Mouse (Mus musculus): ENCODE results near the gene Pus10. TPM values are rescaled to one million over a fixed set of nuclear protein-coding genes. Genes with fewer than 3 reads are reported as not detected.

Pus10 gene
- polyA plus RNA-seq, 1 experiment: 0.21 TPM

- no peak overlapping the region for H3K4me3 ChIP-seq (replicated peaks)
- no peaks in the 10 kb centered on the region for H3K9me3 ChIP-seq (ENCODE audit: control insufficient read depth, low read length)
- no peak for TF ChIP-seq TAL1 (IDR thresholded peaks at IDR 0.05; ENCODE audit: low read length)
- TF ChIP-seq GATA1 (IDR thresholded peaks at IDR 0.05; ENCODE audit: low read length): no peak
- H3K27me3 ChIP-seq (ENCODE audit: control insufficient read depth): no peaks in the 10 kb centered on the region
- H3K36me3 ChIP-seq (ENCODE audit: control insufficient read depth): peaks cover 82% of the 10 kb centered on the region
- H3K4me1 ChIP-seq (ENCODE audit: control insufficient read depth): no peaks in the 10 kb centered on the region
Measured at GRCm38 (mm10) chr11:23712299-23712698, 46.8 kb downstream of the Pus10 start.

GRCm38 (mm10) chr11:23718856-23719255 lies 53.4 kb downstream of the Pus10 start:
- H3K36me3 ChIP-seq (ENCODE audit: control insufficient read depth): peaks cover 74% of the 10 kb centered on the region
- no peaks in the 10 kb centered on the region for H3K9me3 ChIP-seq (ENCODE audit: control insufficient read depth, low read length)
- peaks cover 8% of the 10 kb centered on the region for H3K4me1 ChIP-seq (ENCODE audit: control insufficient read depth)
- no peak overlapping the region for H3K4me3 ChIP-seq (replicated peaks)
- TF ChIP-seq TAL1 (IDR thresholded peaks at IDR 0.05; ENCODE audit: low read length) (no peak), GATA1 (IDR thresholded peaks at IDR 0.05; ENCODE audit: low read length) (no peak)
- no peaks in the 10 kb centered on the region for H3K27me3 ChIP-seq (ENCODE audit: control insufficient read depth)

GRCm38 (mm10) chr11:23719825-23720224 lies 54.4 kb downstream of the Pus10 start:
- Histone ChIP-seq H3K36me3 (ENCODE audit: control insufficient read depth) (peaks cover 71% of the 10 kb centered on the region), H3K27me3 (ENCODE audit: control insufficient read depth) (no peaks in the 10 kb centered on the region), H3K4me3 (replicated peaks) (no peak overlapping the region), H3K9me3 (ENCODE audit: control insufficient read depth, low read length) (no peaks in the 10 kb centered on the region), H3K4me1 (ENCODE audit: control insufficient read depth) (peaks cover 8% of the 10 kb centered on the region)
- TF ChIP-seq TAL1 (IDR thresholded peaks at IDR 0.05; ENCODE audit: low read length) (no peak), GATA1 (IDR thresholded peaks at IDR 0.05; ENCODE audit: low read length) (no peak)

- no peak overlapping the region for H3K4me3 ChIP-seq (replicated peaks)
- peaks cover 8% of the 10 kb centered on the region for H3K4me1 ChIP-seq (ENCODE audit: control insufficient read depth)
- H3K27me3 ChIP-seq (ENCODE audit: control insufficient read depth): no peaks in the 10 kb centered on the region
- no peaks in the 10 kb centered on the region for H3K9me3 ChIP-seq (ENCODE audit: control insufficient read depth, low read length)
- TF ChIP-seq TAL1 (IDR thresholded peaks at IDR 0.05; ENCODE audit: low read length) (no peak), GATA1 (IDR thresholded peaks at IDR 0.05; ENCODE audit: low read length) (no peak)
- peaks cover 69% of the 10 kb centered on the region for H3K36me3 ChIP-seq (ENCODE audit: control insufficient read depth)
Measured at GRCm38 (mm10) chr11:23722326-23722725, 56.9 kb downstream of the Pus10 start.

GRCm38 (mm10) chr11:23725850-23726249 lies 60.4 kb downstream of the Pus10 start:
- no peak for TF ChIP-seq TAL1 (IDR thresholded peaks at IDR 0.05; ENCODE audit: low read length)
- no peak for TF ChIP-seq GATA1 (IDR thresholded peaks at IDR 0.05; ENCODE audit: low read length)
- Histone ChIP-seq H3K36me3 (ENCODE audit: control insufficient read depth) (peaks cover 66% of the 10 kb centered on the region), H3K4me3 (replicated peaks) (no peak overlapping the region), H3K4me1 (ENCODE audit: control insufficient read depth) (peaks cover 4% of the 10 kb centered on the region; the same call in 1 of the 2 replicates), H3K27me3 (ENCODE audit: control insufficient read depth) (no peaks in the 10 kb centered on the region), H3K9me3 (ENCODE audit: control insufficient read depth, low read length) (no peaks in the 10 kb centered on the region)

- Histone ChIP-seq H3K27me3 (ENCODE audit: control insufficient read depth) (no peaks in the 10 kb centered on the region), H3K36me3 (ENCODE audit: control insufficient read depth) (peaks cover 67% of the 10 kb centered on the region), H3K4me1 (ENCODE audit: control insufficient read depth) (peaks cover 4% of the 10 kb centered on the region; the same call in 1 of the 2 replicates), H3K9me3 (ENCODE audit: control insufficient read depth, low read length) (no peaks in the 10 kb centered on the region), H3K4me3 (replicated peaks) (no peak overlapping the region)
- no peak for TF ChIP-seq TAL1 (IDR thresholded peaks at IDR 0.05; ENCODE audit: low read length)
- no peak for TF ChIP-seq GATA1 (IDR thresholded peaks at IDR 0.05; ENCODE audit: low read length)
Measured at GRCm38 (mm10) chr11:23726441-23726840, 61.0 kb downstream of the Pus10 start.

GRCm38 (mm10) chr11:23728186-23728585 lies 62.7 kb downstream of the Pus10 start:
- TF ChIP-seq TAL1 (IDR thresholded peaks at IDR 0.05; ENCODE audit: low read length) (no peak), GATA1 (IDR thresholded peaks at IDR 0.05; ENCODE audit: low read length) (no peak)
- no peaks in the 10 kb centered on the region for H3K27me3 ChIP-seq (ENCODE audit: control insufficient read depth)
- peaks cover 2% of the 10 kb centered on the region; the same call in 1 of the 2 replicates for H3K4me1 ChIP-seq (ENCODE audit: control insufficient read depth)
- no peaks in the 10 kb centered on the region for H3K9me3 ChIP-seq (ENCODE audit: control insufficient read depth, low read length)
- peaks cover 57% of the 10 kb centered on the region for H3K36me3 ChIP-seq (ENCODE audit: control insufficient read depth)
- no peak overlapping the region for H3K4me3 ChIP-seq (replicated peaks)

- Histone ChIP-seq H3K4me1 (ENCODE audit: control insufficient read depth) (peaks cover 2% of the 10 kb centered on the region; the same call in 1 of the 2 replicates), H3K4me3 (replicated peaks) (no peak overlapping the region), H3K27me3 (ENCODE audit: control insufficient read depth) (no peaks in the 10 kb centered on the region), H3K9me3 (ENCODE audit: control insufficient read depth, low read length) (no peaks in the 10 kb centered on the region), H3K36me3 (ENCODE audit: control insufficient read depth) (peaks cover 50% of the 10 kb centered on the region)
- TF ChIP-seq TAL1 (IDR thresholded peaks at IDR 0.05; ENCODE audit: low read length) (no peak), GATA1 (IDR thresholded peaks at IDR 0.05; ENCODE audit: low read length) (no peak)
Measured at GRCm38 (mm10) chr11:23730120-23730519, 64.6 kb downstream of the Pus10 start.

GRCm38 (mm10) chr11:23732840-23733239 lies 67.4 kb downstream of the Pus10 start:
- Histone ChIP-seq H3K4me1 (ENCODE audit: control insufficient read depth) (peaks cover 2% of the 10 kb centered on the region; the same call in 1 of the 2 replicates), H3K36me3 (ENCODE audit: control insufficient read depth) (peaks cover 28% of the 10 kb centered on the region), H3K9me3 (ENCODE audit: control insufficient read depth, low read length) (no peaks in the 10 kb centered on the region), H3K27me3 (ENCODE audit: control insufficient read depth) (no peaks in the 10 kb centered on the region), H3K4me3 (replicated peaks) (no peak overlapping the region)
- TF ChIP-seq TAL1 (IDR thresholded peaks at IDR 0.05; ENCODE audit: low read length) (no peak), GATA1 (IDR thresholded peaks at IDR 0.05; ENCODE audit: low read length) (no peak)

- peaks cover 2% of the 10 kb centered on the region; the same call in 1 of the 2 replicates for H3K4me1 ChIP-seq (ENCODE audit: control insufficient read depth)
- no peak overlapping the region for H3K4me3 ChIP-seq (replicated peaks)
- no peaks in the 10 kb centered on the region for H3K27me3 ChIP-seq (ENCODE audit: control insufficient read depth)
- peaks cover 15% of the 10 kb centered on the region for H3K36me3 ChIP-seq (ENCODE audit: control insufficient read depth)
- H3K9me3 ChIP-seq (ENCODE audit: control insufficient read depth, low read length): no peaks in the 10 kb centered on the region
- TF ChIP-seq TAL1 (IDR thresholded peaks at IDR 0.05; ENCODE audit: low read length) (no peak), GATA1 (IDR thresholded peaks at IDR 0.05; ENCODE audit: low read length) (no peak)
Measured at GRCm38 (mm10) chr11:23734749-23735286, 69.3 kb downstream of the Pus10 start.

Measured in erythroblast, embryonic 14.5 days (primary cell).